Mouse (Mus musculus) kidney, postnatal 36 days (tissue): ENCODE data around the gene Pou5f2.

Source experiments
- DNase-seq, 2 experiments: peaks; one replicate each; pipeline ENCODE4 v3.0.0; 2021 to 2022; ENCODE audit warnings: mixed read lengths in 2 of 2

The Pou5f2 gene

GRCm38 (mm10) chr13:78024683-78025294, at the start of gene Pou5f2:
Pou5f2 (plus strand) TSS chr13:78024902.
- DNase-seq, result peak in 1 of 2 experiments; percentile 19

DNA sequence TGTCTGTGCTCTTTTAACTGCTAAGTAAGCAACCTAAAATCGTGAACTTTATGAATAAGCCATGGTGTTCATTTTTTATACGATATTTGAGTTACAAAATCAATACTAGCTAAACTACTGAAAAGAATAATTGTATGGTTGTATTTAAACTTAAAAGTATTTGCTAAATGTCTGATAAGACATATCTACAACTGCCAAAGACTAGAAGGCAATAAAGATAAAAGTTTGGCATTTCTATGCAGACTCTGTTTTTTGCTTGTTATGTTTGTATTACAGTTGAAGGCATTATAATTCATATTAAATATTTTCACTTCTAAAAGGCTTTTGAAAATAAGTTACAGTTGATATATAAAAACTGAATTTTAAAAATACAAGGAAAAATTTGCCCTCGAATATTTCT, 48.5 kb upstream of the Pou5f2 start:
- no peak for DNase-seq

- no peak for DNase-seq
These were observed 47.6 kb upstream of the Pou5f2 start for GRCm38 (mm10) chr13:77977121-77977520.

GRCm38 (mm10) chr13:77982105-77982851, 42.4 kb upstream of the Pou5f2 start:
- DNase-seq, result peak; percentile 40 to 72

DNA sequence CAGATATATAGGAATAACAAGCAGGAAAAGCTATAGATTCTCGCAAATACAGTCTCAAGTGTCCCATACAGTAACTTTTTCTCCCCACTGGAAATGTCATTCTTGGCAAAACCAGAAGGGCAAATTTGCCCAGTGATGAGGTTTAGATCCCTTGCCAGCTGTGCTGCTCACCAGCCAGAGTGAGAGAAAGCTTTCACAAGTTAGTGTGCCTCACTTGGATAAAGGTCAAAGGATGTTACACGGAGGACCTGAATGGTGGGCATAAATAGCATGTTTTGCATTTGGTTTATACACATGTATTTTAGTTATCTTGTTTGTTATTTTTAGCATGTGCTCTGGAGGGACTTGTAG, 41.9 kb upstream of the Pou5f2 start:
- DNase-seq, result no peak

DNA sequence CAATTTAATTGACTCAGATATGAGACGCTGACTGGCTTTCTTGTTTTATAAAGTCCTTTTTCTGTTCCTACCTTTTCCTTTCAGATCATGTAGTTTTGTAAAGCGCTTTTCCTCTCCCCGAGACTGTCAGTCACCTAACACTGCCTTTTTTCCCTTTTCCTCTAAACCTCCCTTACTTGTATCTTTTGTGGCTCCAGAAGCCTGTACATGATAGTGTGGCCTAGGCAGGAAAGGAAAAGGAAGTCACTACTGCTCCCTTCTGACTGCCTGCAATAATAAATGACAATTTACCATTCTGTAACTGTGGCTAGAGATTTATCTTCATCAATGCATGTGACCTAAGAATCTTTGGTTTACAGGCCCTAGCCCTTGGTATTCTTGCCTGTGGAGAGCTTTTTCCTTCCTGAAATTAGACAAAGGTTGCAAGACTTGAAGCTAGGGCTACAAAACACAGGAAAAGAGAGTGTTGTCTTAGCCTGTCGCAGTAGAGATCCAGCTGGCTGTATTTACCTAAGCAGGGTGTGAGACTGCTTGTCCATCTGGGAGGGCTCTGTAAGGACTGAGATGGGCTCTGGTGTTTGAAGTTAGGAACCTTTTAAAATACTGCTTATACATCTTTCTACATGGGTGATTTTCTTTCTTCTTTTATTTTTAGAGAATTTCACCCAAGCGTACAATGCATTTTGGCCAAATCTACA, 33.4 kb upstream of the Pou5f2 start:
- DNase-seq, result no peak

DNA sequence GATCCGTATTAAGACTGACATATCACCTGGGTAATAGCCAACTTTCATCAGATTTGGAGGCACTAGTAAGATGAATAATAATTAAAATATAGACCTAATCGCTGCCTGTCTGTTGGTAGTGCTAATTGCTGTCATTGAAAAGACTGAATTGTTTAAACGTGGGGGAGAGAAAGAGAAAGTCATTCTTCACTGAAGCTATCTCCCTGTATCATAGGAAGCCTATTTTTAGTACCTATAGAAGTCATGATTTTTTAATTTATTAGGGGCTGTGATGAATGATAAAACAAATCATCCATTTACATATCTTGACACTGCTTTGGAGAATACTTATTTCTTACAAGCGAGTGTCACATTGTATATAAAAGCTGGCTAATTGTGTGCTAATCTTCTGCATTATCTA, 20.1 kb upstream of the Pou5f2 start:
- DNase-seq, result no peak

DNA sequence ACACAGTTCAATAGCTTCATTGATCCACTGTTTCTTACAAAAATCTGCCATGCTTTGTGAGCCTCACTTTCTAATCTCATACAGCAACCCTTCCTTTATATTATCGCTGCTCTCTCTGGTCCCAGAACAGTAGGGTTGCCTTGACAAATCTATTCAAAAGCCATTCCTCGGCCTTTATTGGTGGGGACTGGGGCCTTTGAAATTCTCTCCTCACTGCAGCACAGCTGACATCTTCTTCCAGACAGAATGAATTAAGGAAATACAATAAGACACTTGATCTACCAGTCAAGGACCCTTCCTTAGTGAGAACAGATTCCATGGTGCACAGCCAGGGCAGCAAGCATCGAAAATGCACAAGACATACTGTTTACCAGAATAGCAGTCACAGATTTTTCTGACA, 19.4 kb upstream of the Pou5f2 start:
- no peak for DNase-seq

DNA sequence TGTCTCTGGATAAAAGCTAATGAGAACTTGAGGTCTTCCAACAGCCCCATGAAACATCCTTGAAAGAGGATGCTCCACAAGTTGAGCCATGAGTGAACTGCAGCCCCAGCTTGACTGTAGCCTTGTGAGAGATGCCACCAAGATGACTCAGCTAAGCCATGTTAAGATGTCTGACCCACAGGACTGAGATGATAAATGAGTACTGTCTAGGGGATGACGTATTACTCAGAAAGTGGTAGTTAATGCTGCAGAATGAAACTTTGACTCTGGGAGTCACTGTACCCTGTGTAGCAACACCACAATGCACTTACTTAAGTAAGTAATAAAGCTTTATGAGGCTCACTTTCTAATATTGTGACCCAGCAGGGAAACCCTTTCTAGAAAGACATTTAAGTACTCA, 14.5 kb upstream of the Pou5f2 start:
- no peak for DNase-seq

DNA sequence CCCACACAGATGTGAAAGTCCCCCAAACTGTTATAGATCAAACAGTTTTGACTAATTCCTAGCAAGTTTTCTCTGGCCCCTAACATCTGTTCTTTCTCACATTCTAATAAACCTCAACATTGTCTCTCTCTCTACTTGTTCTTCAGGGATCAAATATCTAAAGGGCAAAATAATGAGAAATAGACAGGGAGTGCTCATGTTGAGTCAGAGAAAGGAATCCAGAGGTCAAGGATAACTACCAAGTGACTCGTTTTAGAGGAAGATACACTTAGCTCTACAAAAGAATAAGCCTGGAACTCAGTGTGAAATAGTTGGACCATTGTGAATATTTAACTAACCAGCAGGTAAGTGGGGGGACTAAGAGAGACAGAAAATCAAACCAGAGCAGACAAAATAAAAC, 8.1 kb downstream of the Pou5f2 start:
- no peak for DNase-seq

DNA sequence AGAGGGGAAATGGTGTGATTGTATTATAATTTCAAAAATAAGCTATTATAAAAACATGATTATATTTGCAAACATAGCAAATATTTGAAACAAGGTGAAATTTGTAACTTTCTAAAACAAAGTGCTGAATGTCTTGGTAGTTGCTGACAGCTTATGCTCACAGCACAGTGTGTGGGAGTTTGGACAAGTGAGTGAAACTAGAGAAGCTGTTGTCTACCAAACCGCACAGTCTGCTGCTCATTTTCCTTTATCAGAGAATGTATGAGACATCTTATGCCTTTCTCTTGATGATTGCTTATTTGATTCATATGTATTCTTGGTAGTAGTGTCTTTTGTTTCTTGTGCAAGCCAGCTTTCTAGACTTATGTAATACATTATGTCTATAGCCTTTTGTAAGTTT, 12.5 kb downstream of the Pou5f2 start:
- DNase-seq, result no peak

GRCm38 (mm10) chr13:78043203-78043602, 18.5 kb downstream of the Pou5f2 start:
- peak in 1 of 2 experiments; percentile 1 for DNase-seq

- no peak for DNase-seq
These were observed 20.4 kb downstream of the Pou5f2 start for GRCm38 (mm10) chr13:78045116-78045515.
